26 mouse cellular contexts compared by ENCODE assay signal in genomic region chr5:8094921-8095320, GRCm38 (mm10). TPM values are rescaled to one million over a fixed set of nuclear protein-coding genes. Genes with fewer than 3 reads are reported as not detected.
A peak's percentile ranks its signal among the peaks of the same experiment; 100 is the strongest.
DNase-seq lines count a peak whose midpoint lies in the region; ATAC-seq and TF ChIP-seq lines count a peak whose summit lies in the region.
"Had no signal": no experiment of that assay in that cellular context is flagged by ENCODE, and none has a peak within 500 bp of the region (broad histone marks: within the 10 kb centered on the region; RNA-seq: fewer than 3 reads in every experiment).

No protein-coding gene starts in this region.

- peak; percentile 38 to 63 for DNase-seq in cerebellum, adult 2 months
- DNase-seq in cerebellum, postnatal 4 days (ENCODE audit: low spot score in 2 of 2) = no peak
- peak; percentile 2 for DNase-seq in embryonic facial prominence, embryonic 11.5 days (ENCODE audit: low spot score)
- no peak for DNase-seq in embryonic facial prominence, embryonic 10.5 days (ENCODE audit: low spot score)
- DNase-seq in brain, adult 2 months (ENCODE audit: low read depth, low spot score) = peak; percentile 74
- DNase-seq in lung, postnatal 10 days = no peak
- DNase-seq: adrenal gland, adult 2 months; adrenal gland, postnatal 14 days; gastrocnemius, adult 2 months; gastrocnemius, postnatal 14 days; heart, adult 2 months; heart, postnatal 14 days; heart, postnatal 4 days; kidney, adult 18-20 months; kidney, adult 9 months had no signal

- peaks cover 22% of the 10 kb centered on the region; the same call in 1 of the 2 replicates for H3K4me1 ChIP-seq in cerebellum, adult 2 months (ENCODE audit: control insufficient read depth, insufficient read depth, low read length)
- H3K4me1 ChIP-seq in embryonic facial prominence, embryonic 11.5 days (ENCODE audit: control insufficient read depth, insufficient read depth, low read length) = no peaks in the 10 kb centered on the region
- no peaks in the 10 kb centered on the region for H3K4me1 ChIP-seq in embryonic facial prominence, embryonic 10.5 days
- H3K4me1 ChIP-seq: embryonic facial prominence, embryonic 13.5 days; forebrain, embryonic 12.5 days; forebrain, embryonic 15.5 days had no signal

- peak overlapping the region; percentile 77; the same call in 1 of the 2 replicates for H3K27ac ChIP-seq in cerebellum, adult 2 months (ENCODE audit: insufficient read depth, low read length)
- no peak overlapping the region for H3K27ac ChIP-seq in embryonic facial prominence, embryonic 11.5 days (replicated peaks; ENCODE audit: low read depth, low read length)
- H3K27ac ChIP-seq in embryonic facial prominence, embryonic 10.5 days (replicated peaks) = no peak overlapping the region
- H3K27ac ChIP-seq: embryonic facial prominence, embryonic 13.5 days; forebrain, embryonic 12.5 days; forebrain, embryonic 15.5 days; gastrocnemius, adult 2 months; heart, adult 2 months; heart, embryonic 10.5 days; heart, embryonic 13.5 days; hindbrain, embryonic 14.5 days; hindbrain, postnatal 0 days had no signal

- no peak for TF ChIP-seq CTCF in cerebellum, adult 2 months (IDR thresholded peaks at IDR 0.05; ENCODE audit: borderline replicate concordance, insufficient read depth, low read depth, low read length)

- no peaks in the 10 kb centered on the region for H3K27me3 ChIP-seq in cerebellum, adult 2 months (ENCODE audit: control insufficient read depth, insufficient read depth, low read length)
- H3K27me3 ChIP-seq in embryonic facial prominence, embryonic 11.5 days (ENCODE audit: control insufficient read depth, insufficient read depth, low read length) = no peaks in the 10 kb centered on the region
- no peaks in the 10 kb centered on the region for H3K27me3 ChIP-seq in embryonic facial prominence, embryonic 10.5 days (replicated peaks; ENCODE audit: low read depth, poor library complexity, severe bottlenecking)
- H3K27me3 ChIP-seq: embryonic facial prominence, embryonic 13.5 days; forebrain, embryonic 12.5 days; forebrain, embryonic 15.5 days; heart, embryonic 13.5 days had no signal

- no peak for TF ChIP-seq POLR2A in cerebellum, adult 2 months (IDR thresholded peaks at IDR 0.05; ENCODE audit: borderline replicate concordance, insufficient read depth, low read length)

- H3K4me3 ChIP-seq in cerebellum, adult 2 months (replicated peaks; ENCODE audit: insufficient read depth, low read depth, low read length) = no peak overlapping the region
- no peak overlapping the region for H3K4me3 ChIP-seq in embryonic facial prominence, embryonic 11.5 days (ENCODE audit: low read depth, low read length)
- H3K4me3 ChIP-seq in embryonic facial prominence, embryonic 10.5 days = no peak overlapping the region
- H3K4me3 ChIP-seq: embryonic facial prominence, embryonic 13.5 days; erythroblast, embryonic 14.5 days; forebrain, embryonic 12.5 days; forebrain, embryonic 15.5 days; gastrocnemius, adult 2 months; heart, adult 2 months; heart, embryonic 10.5 days; heart, embryonic 13.5 days had no signal

- no peak for ATAC-seq in embryonic facial prominence, embryonic 11.5 days (replicated peaks; ENCODE audit: insufficient number of reproducible peaks, low FRiP score, low TSS enrichment, low read depth)
- ATAC-seq: CD4-positive, CD25-positive, alpha-beta regulatory T cell, adult 4 months; forebrain, embryonic 15.5 days; inflammation-experienced regulatory T-cells, adult 6 months; intestine, embryonic 16.5 days had no signal

- H3K9me3 ChIP-seq in embryonic facial prominence, embryonic 11.5 days (replicated peaks; ENCODE audit: control insufficient read depth, low read length) = no peaks in the 10 kb centered on the region
- H3K9me3 ChIP-seq in embryonic facial prominence, embryonic 10.5 days = no peaks in the 10 kb centered on the region
- H3K9me3 ChIP-seq: embryonic facial prominence, embryonic 13.5 days; forebrain, embryonic 12.5 days; forebrain, embryonic 15.5 days; heart, embryonic 10.5 days; heart, embryonic 13.5 days had no signal

- 6% methylated on average over 5 of the region's 5 CpGs for WGBS in cerebellum, adult 2 months
- WGBS in embryonic facial prominence, embryonic 11.5 days = 70% methylated on average over 5 of the region's 5 CpGs
- WGBS in embryonic facial prominence, embryonic 10.5 days = 84% methylated on average over 5 of the region's 5 CpGs

- H3K4me2 ChIP-seq in embryonic facial prominence, embryonic 11.5 days (ENCODE audit: low read depth, low read length) = no peak overlapping the region
- H3K4me2 ChIP-seq: embryonic facial prominence, embryonic 13.5 days; forebrain, embryonic 12.5 days; forebrain, embryonic 15.5 days; heart, embryonic 13.5 days; hindbrain, embryonic 14.5 days had no signal

- no peaks in the 10 kb centered on the region for H3K36me3 ChIP-seq in embryonic facial prominence, embryonic 11.5 days (replicated peaks; ENCODE audit: control insufficient read depth, insufficient read depth, low read depth, low read length)
- H3K36me3 ChIP-seq in embryonic facial prominence, embryonic 10.5 days (replicated peaks) = no peaks in the 10 kb centered on the region
- H3K36me3 ChIP-seq: forebrain, embryonic 12.5 days; forebrain, embryonic 15.5 days; heart, embryonic 10.5 days had no signal

- H3K9ac ChIP-seq in embryonic facial prominence, embryonic 11.5 days (replicated peaks; ENCODE audit: low read length) = no peak overlapping the region
- H3K9ac ChIP-seq: embryonic facial prominence, embryonic 13.5 days; forebrain, embryonic 12.5 days; forebrain, embryonic 15.5 days; heart, embryonic 13.5 days; hindbrain, embryonic 14.5 days had no signal

RNA-seq across cellular contexts. Expression of gene Sri, which starts 49.0 kb away (rescaled TPM):
- polyA plus RNA-seq in cerebellum, adult 2 months (2012; rRNA removed) = 167 and 177 TPM in 2 replicates
- 192 and 203 TPM in 2 replicates for polyA plus RNA-seq in embryonic facial prominence, embryonic 11.5 days (2014; fragmentation: Nextera tagmentation; extraction: Ambion mirVana)
- polyA plus RNA-seq in embryonic facial prominence, embryonic 10.5 days (2016; fragmentation: Nextera tagmentation; extraction: Ambion mirVana) = 188 and 190 TPM in 2 replicates

Comparison
In these comparisons a context has a peak if more than half of its experiments do, and no peak if none do; other contexts are left out.
1. DNase-seq: peak in cerebellum, adult 2 months (2 of 2), embryonic facial prominence, embryonic 11.5 days (single experiment) and brain, adult 2 months (single experiment); none in cerebellum, postnatal 4 days (0 of 2), embryonic facial prominence, embryonic 10.5 days (single experiment) and lung, postnatal 10 days (single experiment).